Mouse (Mus musculus) mature B cell (primary cell): ENCODE measurements around the gene Nisch.

Experiments used
- in situ Hi-C: fragments of 300-500 bp; cut with MboI; formaldehyde crosslinking; loops from 2 replicates; pipeline ENCODE4 v1.14.3; 2019

Nisch gene

GRCm38 (mm10) chr14:31191936-31192335 is 24.8 kb downstream of the Nisch start:
- in situ Hi-C loops, result no loop called here

- in situ Hi-C loops, result no loop called here
Observed at GRCm38 (mm10) chr14:31189348-31189747, 27.4 kb downstream of the Nisch start.

- in situ Hi-C loops, result no loop called here
Observed at GRCm38 (mm10) chr14:31188771-31189181, 28.0 kb downstream of the Nisch start.

DNA sequence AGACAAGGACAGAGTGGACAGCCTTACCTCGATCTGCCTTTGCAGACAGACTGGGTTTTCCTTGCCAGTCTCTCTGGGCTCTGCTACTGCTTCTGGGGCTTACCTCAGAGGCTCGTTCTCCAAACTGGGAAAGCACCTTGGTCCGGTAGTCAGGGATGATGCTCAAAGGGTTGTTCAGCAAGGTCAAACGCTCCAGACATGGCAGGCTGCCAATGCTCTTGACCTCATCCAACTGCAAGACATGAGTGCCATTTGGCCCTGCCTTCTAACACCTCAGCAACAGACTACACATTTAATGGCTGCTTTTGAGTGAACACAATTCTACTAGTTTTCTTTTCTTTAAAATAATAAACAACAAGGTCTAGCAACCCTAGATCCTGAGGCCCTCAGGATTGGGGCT is 30.1 kb downstream of the Nisch start:
- in situ Hi-C loops, result no loop called here

GRCm38 (mm10) chr14:31184195-31184594 is 32.6 kb downstream of the Nisch start:
- in situ Hi-C loops, result no loop called here

DNA sequence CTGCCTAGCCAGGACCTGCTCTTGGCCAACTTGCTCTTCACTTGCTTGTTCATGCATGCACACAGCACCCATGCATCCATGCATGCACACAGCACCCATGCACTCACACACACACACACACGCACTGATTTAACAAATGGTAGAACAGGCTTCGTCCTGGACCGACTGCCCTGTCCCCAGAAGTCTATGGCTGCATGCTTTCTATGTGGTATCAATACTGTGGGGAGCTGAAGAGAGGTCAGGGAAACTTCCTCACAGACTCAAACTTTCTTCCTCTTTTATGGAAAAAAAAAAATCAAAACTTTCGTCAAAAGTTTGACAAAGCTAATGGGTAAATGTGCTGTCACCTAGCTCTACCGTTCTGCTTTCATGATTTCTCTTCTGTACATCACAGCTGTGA is 33.2 kb downstream of the Nisch start:
- in situ Hi-C loops, result no loop called here

DNA sequence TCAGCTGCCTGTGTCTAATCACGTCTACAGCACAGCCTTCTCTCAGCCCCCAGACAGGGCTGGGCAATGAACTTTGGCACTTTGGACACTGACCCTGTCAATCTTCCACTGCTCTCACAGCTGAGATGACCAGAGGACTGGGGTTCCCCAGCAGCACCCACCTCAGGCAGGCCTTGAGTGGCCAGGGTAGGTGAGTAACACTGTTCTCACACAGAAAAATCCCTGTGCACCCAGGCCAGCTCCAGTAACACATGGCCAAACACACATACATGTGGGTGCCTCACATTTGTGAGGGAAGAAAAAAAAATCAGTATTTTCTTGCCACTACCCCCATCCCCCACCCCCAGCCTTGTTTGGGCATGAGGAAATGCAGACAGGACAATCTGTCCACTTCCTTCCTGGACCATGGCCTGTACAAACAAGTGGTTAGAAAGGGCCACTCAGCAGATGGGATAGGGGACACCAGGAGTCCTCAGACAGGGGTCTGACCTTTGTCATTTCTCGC is 33.9 kb downstream of the Nisch start:
- in situ Hi-C loops, result no loop called here

DNA sequence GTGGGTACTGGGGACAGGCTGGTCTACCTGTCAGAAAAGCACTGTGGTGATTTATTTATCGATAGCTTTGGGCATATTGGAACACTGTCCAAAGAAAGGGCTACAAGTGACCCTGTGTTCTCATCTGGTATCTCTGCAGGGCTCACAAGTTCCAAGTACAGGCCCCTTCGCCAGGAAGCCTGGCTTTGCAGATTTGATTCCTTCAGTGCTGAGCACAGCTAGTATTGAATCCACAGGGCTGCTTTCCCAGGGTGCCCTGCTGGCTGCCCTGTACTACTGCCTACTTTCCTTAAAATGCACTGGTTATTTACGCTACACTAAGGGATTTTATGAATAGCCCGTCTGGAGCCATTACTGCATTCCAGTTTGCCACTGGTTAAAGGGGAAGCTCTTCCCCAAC is 35.2 kb downstream of the Nisch start:
- in situ Hi-C loops, result no loop called here

GRCm38 (mm10) chr14:31179677-31180365 is 36.9 kb downstream of the Nisch start:
- in situ Hi-C loops, result no loop called here

DNA sequence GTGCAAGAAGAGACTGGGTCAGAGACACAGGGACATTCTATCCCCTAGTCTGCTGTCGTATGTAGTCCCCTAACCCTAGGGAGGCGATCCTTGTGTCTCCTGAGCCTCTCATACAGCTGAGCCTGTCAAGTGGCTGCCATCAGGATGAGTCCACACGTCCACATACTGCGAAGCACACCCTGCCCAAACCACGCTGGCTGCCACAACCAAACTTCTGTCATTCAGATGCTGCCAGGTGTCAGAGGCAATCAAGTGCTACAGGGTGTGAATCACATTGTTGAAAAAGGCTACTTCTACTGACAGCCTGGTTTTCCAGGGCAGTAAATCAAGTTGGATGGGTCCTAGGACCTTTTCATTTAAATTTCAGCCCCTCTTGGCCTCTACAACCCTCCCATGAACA is 39.0 kb downstream of the Nisch start:
- in situ Hi-C loops, result no loop called here

GRCm38 (mm10) chr14:31177287-31177686 is 39.5 kb downstream of the Nisch start:
- in situ Hi-C loops, result no loop called here

DNA sequence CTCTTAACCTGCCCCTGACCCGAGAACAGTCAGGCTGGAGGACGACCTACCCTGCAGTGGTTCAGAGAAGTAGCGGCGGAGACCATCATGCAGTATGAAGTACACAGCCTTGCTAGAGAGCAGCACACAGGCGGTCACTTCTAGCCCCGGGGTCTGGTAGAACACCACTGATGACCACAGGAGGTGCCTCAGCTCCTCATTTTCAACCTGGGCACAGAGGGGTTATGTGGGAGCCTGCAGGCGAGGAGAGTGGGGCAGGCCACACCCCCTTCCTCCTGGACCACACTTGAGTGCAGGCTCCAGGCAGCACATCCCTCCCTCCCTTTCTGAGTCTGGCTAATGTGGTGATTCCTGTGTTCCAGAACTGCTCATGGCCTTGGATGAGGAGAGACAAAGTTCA is 43.2 kb downstream of the Nisch start:
- in situ Hi-C loops, result no loop called here

- in situ Hi-C loops, result no loop called here
Observed at GRCm38 (mm10) chr14:31172781-31173455, 43.8 kb downstream of the Nisch start.

DNA sequence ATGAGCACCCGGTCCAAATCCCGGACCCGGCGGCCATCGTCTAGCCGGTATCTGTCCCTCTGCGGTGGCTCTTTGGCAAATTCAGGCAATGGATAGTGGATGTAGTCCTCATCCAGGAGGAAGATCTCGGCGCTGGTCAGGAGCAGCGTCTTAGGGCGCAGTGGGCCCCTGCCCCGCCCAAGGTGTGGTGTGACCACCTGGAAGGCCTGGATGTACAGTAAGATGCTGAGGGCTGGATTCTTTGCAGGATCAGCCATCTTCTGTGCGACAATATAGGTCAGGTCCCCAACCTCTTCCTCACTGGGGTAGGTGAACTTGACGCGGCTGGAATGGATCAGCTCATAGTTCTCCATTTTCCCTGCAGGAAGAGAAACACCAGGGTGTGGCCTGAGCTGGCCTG is 44.9 kb downstream of the Nisch start:
- in situ Hi-C loops, result no loop called here

DNA sequence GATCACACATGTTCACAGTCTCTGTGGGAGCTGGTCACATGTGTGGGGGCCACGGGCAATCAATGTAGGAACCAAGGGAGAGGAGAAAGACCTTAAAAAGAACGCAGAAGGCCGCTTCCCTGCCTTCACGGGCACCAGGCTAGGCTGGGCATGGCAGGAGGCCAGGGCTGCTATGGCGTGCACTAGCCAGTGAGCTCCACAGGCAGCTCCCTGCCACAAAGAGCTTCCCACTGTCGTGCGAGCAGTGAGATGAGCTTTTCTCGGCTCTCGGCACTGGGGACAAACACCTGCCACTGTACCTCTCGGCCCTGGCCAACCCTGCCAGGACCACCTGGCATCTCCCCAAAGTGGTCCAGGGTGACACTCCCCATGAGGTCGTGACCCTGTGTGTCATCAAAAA is 45.4 kb downstream of the Nisch start:
- in situ Hi-C loops, result no loop called here

DNA sequence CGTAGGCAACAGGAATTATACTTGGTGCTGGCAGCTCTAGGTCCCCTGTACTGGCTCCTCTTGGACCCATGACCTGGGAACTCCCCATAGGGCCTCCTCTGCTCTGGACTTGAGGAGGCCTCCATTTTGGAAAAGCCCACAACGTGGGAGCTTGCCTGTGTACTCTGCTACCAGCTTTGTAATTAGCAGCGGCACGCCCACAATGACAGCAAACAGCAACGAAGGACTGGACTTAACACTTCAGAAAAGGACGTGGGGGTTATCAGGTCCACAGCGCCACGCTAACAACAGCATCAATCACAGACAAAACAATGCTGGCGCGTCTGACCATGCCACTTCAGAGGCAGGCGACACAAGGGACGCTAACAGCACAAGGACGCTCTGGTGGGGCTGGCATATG is 45.8 kb downstream of the Nisch start:
- in situ Hi-C loops, result no loop called here

DNA sequence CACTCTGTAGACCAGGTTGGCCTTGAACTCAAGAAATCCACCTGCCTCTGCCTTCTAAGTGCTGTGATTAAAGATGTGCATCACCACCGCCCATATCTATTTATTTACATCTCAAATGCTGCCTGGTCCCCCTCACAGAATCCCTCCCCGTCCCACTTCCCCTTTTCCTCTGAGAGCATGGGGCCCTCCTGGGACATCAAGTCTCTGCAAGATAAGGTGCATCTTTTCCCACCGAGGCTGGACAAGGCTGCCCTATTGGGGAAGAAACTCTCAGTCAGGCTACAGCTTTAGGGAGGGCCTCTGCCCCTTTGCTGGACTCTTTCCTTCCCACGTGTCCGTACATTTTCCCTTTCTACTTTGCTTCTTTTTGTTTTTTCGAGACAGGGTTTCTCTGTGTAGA is 47.2 kb downstream of the Nisch start:
- in situ Hi-C loops, result no loop called here

GRCm38 (mm10) chr14:31168425-31168824 is 48.3 kb downstream of the Nisch start, which contains the start of gene Stab1:
TSS of gene Stab1 (minus strand) at chr14:31168641.
- in situ Hi-C loops, result no loop called here

DNA sequence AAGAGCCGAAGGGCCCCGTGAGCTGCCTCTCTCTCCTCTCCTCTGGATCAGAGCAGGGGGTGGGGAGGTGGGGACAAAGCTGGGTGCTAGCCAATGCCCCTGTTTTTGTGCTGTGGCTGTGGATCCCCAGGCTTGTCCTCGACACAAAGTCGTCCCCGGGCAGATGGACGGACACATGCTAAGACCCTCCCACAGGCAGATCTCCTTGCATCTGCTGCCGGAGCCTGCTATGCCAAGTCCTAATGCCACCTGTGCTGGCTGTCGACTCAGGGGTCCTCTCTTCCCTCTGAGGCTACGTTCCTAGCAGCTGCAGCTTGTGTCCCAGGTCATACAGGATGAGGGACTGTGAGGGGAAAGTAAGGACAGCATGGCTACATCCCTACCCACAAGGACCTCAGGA is 49.9 kb downstream of the Nisch start:
- in situ Hi-C loops, result no loop called here

GRCm38 (mm10) chr14:31165991-31166630 is 50.6 kb downstream of the Nisch start:
- in situ Hi-C loops, result no loop called here

DNA sequence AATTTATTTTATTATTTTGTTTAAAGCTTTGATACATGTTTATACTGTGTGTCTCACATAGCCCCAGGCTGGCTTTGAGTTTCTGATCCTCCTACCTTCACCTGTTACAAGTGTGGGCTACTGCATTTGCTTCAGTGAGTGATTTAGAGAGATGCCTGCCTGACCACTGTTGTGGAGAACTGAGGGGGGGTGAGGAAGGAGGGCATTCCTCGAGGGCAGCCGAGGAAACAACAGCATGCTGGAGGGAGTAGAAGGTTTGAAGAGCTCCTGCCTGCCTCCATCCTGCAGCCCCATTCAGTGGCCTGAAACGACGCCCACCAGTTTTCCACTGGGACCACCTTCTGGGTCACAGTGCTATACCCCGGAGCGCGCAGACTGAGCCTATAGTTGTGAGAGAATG is 51.3 kb downstream of the Nisch start:
- in situ Hi-C loops, result no loop called here

DNA sequence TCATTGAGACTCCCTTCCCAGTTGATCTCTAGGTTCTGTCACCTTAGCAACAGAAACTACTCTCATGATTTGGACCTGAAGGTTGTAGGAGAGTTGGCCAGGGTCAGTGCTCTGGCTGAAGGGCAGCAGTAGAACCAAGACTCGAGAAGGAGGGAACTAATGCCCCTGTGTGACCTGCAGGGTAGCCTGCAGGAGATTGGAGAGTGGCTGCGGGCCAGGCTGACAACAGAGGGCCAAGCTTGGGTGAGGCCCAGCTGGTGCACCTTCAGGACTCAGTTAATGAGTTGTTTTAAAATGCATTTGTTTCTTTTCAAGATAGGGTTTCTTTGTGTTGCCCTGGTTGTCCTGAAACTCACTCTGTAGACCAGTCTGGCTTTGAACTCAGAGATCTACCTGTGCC is 51.7 kb downstream of the Nisch start:
- in situ Hi-C loops, result no loop called here

GRCm38 (mm10) chr14:31164067-31164466 is 52.7 kb downstream of the Nisch start:
- in situ Hi-C loops, result no loop called here
